Mouse (Mus musculus) thymus, adult 2 months (tissue): ENCODE measurements around the gene Eef1akmt3. TPM values are rescaled to one million over a fixed set of nuclear protein-coding genes. Genes with fewer than 3 reads are reported as not detected.

ENCODE experiments used
- DNase-seq: peaks from one replicate; pipeline ENCODE4 v3.0.0; 2021
- H3K27ac ChIP-seq: fragments of 200-500 bp; 2 replicates; pipeline ENCODE4 v1.5.1; 2012; ENCODE audit warnings: low read length, control low read depth; ENCODE audit not compliant: control insufficient read depth, insufficient read depth
- H3K27me3 ChIP-seq: fragments of 200-500 bp; 2 replicates; pipeline ENCODE4 v1.6.1; 2012; ENCODE audit warnings: mild to moderate bottlenecking, low read length, moderate library complexity, mixed read lengths; ENCODE audit not compliant: control insufficient read depth, insufficient read depth
- H3K36me3 ChIP-seq: fragments of 200-500 bp; 2 replicates; pipeline ENCODE4 v1.6.1; 2012; ENCODE audit warnings: mild to moderate bottlenecking, low read length, moderate library complexity; ENCODE audit not compliant: control insufficient read depth, insufficient read depth
- H3K4me1 ChIP-seq: fragments of 200-500 bp; replicated peaks from 2 replicates; pipeline ENCODE4 v1.6.1; 2012; ENCODE audit warnings: low read length; ENCODE audit not compliant: control insufficient read depth, insufficient read depth
- H3K4me3 ChIP-seq: fragments of 200-500 bp; 2 replicates; pipeline ENCODE4 v1.5.1; 2012; ENCODE audit warnings: mild to moderate bottlenecking, low read length, control low read depth, moderate library complexity; ENCODE audit not compliant: control insufficient read depth, insufficient read depth
- CTCF ChIP-seq: fragments of 200-500 bp; IDR thresholded peaks from 2 replicates; pipeline ENCODE4 v1.5.1; 2012; ENCODE audit warnings: mild to moderate bottlenecking, control low read depth, low read length, moderate library complexity, borderline replicate concordance; ENCODE audit not compliant: control insufficient read depth, poor library complexity, insufficient read depth; ENCODE audit errors: extremely low read depth
- POLR2A ChIP-seq: fragments of 200-500 bp; IDR thresholded peaks from 2 replicates; pipeline ENCODE4 v1.6.1; 2012; ENCODE audit warnings: mild to moderate bottlenecking, low read length, control low read depth, moderate library complexity; ENCODE audit not compliant: control insufficient read depth, poor library complexity, insufficient read depth; ENCODE audit errors: extremely low read depth
- WGBS: fragments of 180-500 bp; shearing (Covaris S2); methylation state at CpG from one replicate; pipeline ENCODE4 v1.1.7; 2018; 5-methylcytosine and 5-hydroxymethylcytosine counted together
- polyA plus RNA-seq: library from polyadenylated mRNA; depleted of rRNA; stranded (reverse); fragments of >200 nt; gene quantifications from 2 replicates; pipeline ENCODE4 v1.2.3, GENCODE M21; 2012

Gene Eef1akmt3
- polyA plus RNA-seq, 1 experiment = 0.13 TPM

DNA sequence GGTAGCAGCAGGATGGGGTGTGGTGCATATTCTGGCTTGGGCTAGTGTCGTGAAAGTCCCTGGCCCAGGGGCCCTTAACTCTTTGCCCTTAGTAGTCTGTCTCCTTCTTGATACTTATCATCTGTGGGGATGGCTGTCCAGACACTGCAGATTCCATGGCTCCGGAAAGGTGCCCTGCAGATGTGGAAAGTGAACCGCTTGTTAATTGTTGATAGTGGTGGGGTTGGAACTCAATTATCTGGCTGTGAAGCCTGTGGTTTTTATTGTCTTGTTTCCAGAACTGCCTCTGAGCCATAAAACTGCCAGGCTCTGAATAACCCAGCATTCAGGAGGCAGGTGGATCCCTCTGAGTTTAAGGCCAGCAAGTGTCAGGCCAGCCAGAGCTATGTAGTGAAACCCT is 49.6 kb downstream of the Eef1akmt3 start:
- H3K4me1 ChIP-seq = peaks cover 18% of the 10 kb centered on the region
- no peak for DNase-seq
- H3K27ac ChIP-seq = no peak overlapping the region
- H3K4me3 ChIP-seq = no peak overlapping the region
- H3K27me3 ChIP-seq = no peaks in the 10 kb centered on the region
- WGBS = 90% methylated on average over 3 of the region's 3 CpGs
- no peak for TF ChIP-seq CTCF
- no peak for TF ChIP-seq POLR2A
- H3K36me3 ChIP-seq = peaks cover 34% of the 10 kb centered on the region

DNA sequence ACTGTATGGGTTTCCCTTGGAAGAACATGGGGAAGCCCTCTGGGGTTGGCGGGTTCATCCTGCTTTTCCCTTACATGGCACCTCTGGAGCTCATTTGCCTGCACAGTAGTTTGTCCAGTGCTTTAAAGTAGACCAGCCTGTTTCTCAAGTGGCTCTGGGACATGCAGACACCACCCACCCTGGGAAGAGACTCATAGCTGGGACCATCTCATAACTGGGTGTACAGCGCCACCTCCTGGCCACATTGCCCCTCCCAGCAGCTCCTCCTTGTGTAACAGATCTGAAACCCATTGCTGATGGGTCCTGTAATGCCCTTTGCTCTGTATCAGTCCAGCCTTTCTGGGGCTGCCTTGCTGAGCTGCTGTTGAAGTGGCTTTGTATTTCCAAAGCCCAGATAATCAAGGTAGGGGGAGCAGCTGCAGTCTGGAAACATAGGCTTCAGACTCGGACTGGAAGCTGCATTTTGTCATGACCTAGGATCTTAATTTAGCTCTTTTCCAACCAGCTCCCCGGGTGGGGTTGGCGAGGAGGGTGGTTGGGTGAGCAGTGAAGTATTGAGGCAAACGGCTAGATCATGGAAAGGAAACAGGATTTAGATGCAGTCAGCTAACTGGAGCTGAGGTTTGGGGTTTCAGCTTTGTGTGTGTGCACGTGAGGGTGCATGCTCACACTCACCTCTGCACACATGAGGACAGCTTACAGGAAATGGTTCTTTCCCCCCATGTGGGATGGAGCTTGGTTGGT is 50.8 kb downstream of the Eef1akmt3 start:
- Histone ChIP-seq H3K36me3 (peaks cover 29% of the 10 kb centered on the region), H3K4me3 (no peak overlapping the region)

DNA sequence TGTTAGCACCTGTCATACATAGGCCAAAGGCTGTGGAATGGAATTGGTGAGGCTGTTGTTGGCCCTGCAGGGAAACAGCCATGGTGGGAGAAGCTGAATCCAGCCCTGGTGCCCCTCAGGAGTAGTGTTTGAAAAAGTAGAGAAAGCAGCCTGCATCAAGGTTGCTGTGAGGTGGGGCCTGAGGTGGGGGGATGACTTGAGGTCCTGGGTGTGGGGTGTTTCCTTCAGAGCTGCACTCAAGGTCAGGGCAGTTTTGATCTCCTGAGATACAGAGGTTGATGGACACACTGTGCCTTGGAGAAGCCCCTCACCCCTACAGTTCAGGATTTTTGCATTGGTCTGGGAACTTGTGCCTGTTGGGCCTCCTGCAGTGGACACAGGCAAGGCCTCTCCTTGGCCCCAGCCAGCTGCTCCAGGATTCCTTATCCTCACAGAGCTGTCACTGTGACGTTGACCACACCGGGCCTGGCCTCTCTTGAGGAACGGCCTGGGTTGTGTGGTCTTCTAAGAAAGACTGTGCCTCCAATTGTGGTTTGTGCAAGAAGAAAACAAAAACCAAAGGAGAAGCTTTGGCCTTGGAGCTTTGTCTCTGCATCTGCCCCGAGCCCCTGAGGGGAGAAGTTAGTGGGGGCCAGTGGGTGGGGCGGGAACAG is 52.7 kb downstream of the Eef1akmt3 start:
- Histone ChIP-seq H3K27ac (no peak overlapping the region), H3K4me1 (peaks cover 39% of the 10 kb centered on the region), H3K4me3 (no peak overlapping the region), H3K27me3 (no peaks in the 10 kb centered on the region), H3K36me3 (peaks cover 14% of the 10 kb centered on the region; the same call in 1 of the 2 replicates)
- WGBS = 39% methylated on average over 5 of the region's 5 CpGs
- no peak for DNase-seq
- TF ChIP-seq POLR2A (no peak), CTCF (no peak)

More for the DNA sequence above, 50.8 kb downstream of the Eef1akmt3 start:
- Histone ChIP-seq H3K27me3 (no peaks in the 10 kb centered on the region), H3K4me1 (peaks cover 24% of the 10 kb centered on the region), H3K27ac (no peak overlapping the region)
- no peak for TF ChIP-seq POLR2A
- peak; percentile 77; the same call in 1 of the 2 replicates for TF ChIP-seq CTCF
- 70% methylated on average over 7 of the region's 7 CpGs for WGBS
- DNase-seq = peak; percentile 83

DNA sequence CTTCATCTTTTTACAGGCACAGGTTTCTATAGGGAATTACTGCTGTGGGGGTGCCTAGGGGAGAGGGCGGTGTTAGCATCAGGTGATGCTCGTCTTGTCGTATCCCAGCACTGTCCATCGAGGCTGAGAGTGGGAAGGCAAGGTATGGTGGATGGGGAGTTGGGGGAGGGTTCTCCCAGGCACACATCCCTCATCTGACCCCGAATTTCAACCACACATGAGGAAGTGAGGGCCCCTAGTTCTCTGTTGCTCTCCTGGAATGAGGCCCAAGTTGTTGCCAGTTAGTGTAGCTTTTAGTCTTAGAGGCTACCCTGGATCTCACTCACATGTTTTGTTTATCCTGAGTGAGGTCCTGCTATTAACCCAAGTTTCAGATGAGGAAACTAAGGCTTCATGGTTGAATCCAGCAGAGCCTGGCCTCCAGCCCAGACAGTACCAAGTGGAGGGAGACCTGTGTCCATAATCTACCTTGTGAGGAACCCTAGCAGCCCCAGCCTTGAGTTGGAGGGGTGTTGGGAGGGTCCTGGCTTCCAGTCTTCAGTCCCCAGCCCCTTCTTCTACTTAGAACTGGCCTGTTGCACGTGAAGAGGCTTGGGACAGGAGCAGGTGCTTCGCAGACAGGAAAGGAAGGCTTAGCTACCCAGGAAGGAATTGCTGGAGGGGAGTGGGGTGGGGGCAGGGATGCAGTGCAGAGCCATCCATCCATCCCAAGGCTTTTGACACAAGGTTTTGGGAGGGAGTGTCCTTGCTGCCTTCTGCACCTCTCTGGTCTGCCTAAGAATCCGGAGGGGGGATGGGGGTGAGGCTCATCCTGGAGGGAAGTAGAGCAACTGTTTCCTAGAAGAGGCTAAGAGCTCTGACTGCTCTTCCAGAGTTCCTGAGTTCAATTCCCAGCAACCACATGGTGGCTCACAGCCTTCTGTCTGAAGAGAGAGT is 53.9 kb downstream of the Eef1akmt3 start:
- Histone ChIP-seq H3K27me3 (no peaks in the 10 kb centered on the region), H3K4me3 (no peak overlapping the region), H3K4me1 (peaks cover 50% of the 10 kb centered on the region), H3K27ac (no peak overlapping the region), H3K36me3 (0 out of 2 replicates have a peak, but pooled peaks cover 2% of the 10 kb centered on the region)
- no peak for TF ChIP-seq CTCF
- no peak for TF ChIP-seq POLR2A
- WGBS = 51% methylated on average over 8 of the region's 8 CpGs
- no peak for DNase-seq

DNA sequence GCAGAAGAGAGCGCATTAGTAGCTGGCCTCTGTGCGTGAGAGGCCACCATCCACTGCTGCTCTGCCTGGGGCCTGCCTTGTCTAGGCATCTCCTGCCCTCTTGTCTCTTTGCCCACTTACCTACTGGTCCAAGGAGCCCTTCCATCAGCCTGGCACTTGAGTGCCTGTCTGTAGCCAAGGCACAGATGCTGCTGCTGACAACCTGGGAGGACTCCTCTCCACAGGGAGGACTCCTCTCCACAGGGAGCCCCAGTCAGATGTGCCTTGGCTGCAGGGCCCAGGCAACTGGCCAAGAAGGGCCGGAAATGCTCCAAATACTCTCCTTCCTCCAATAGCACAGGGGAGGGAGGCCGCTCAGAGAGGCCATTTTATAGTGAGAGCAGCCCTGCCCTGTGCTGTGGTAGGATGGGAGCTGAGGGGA is 54.8 kb downstream of the Eef1akmt3 start:
- H3K36me3 ChIP-seq = no peaks in the 10 kb centered on the region
- peaks cover 59% of the 10 kb centered on the region for H3K4me1 ChIP-seq
- no peak for DNase-seq
- H3K27me3 ChIP-seq = no peaks in the 10 kb centered on the region
- H3K27ac ChIP-seq = no peak overlapping the region
- no peak for TF ChIP-seq POLR2A
- no peak for TF ChIP-seq CTCF
- no peak overlapping the region for H3K4me3 ChIP-seq
- 86% methylated on average over 4 of the region's 4 CpGs for WGBS

DNA sequence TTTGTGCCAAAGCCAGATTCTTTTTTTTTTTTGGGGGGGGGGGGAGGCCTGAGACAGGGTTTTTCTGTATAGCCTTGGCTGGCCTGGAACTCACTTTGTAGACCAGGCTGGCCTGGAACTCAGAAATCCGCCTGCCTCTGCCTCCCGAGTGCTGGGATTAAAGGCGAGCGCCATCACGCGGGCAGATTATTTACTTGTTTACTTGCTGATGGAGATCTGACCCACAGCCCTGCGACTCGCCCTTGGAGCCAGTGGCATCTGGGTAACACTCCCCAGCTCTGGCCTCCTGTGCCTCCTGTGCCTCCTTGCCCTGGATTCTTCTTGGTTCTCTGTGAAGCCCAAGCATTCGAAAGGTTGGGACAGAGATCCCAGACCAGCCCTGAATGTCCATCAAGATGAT is 55.7 kb downstream of the Eef1akmt3 start:
- H3K4me1 ChIP-seq = peaks cover 66% of the 10 kb centered on the region
- TF ChIP-seq CTCF (no peak), POLR2A (no peak)
- no peaks in the 10 kb centered on the region for H3K36me3 ChIP-seq
- no peak for DNase-seq
- WGBS = 95% methylated on average over 9 of the region's 9 CpGs
- no peak overlapping the region for H3K27ac ChIP-seq
- H3K27me3 ChIP-seq = no peaks in the 10 kb centered on the region
- no peak overlapping the region for H3K4me3 ChIP-seq
